Mouse (Mus musculus) erythroblast, embryonic 14.5 days (primary cell): Measurements from ENCODE around the gene Ampd2.

ENCODE experiments used
- GATA1 ChIP-seq: IDR thresholded peaks from 2 replicates; pipeline ENCODE4 v1.6.1; 2012; ENCODE audit warnings: low read length, inconsistent platforms, mixed read lengths
- TAL1 ChIP-seq: IDR thresholded peaks from 3 replicates; pipeline ENCODE4 v1.6.1; 2012; ENCODE audit warnings: low read length, inconsistent platforms, mixed read lengths

GRCm38 (mm10) chr3:108117465-108117864 lies 31.0 kb upstream of the Ampd2 start:
- TF ChIP-seq GATA1, result no peak
- TF ChIP-seq TAL1, result no peak
